Mouse (Mus musculus): ENCODE results near the gene Eif4g3.

The Eif4g3 gene

DNA sequence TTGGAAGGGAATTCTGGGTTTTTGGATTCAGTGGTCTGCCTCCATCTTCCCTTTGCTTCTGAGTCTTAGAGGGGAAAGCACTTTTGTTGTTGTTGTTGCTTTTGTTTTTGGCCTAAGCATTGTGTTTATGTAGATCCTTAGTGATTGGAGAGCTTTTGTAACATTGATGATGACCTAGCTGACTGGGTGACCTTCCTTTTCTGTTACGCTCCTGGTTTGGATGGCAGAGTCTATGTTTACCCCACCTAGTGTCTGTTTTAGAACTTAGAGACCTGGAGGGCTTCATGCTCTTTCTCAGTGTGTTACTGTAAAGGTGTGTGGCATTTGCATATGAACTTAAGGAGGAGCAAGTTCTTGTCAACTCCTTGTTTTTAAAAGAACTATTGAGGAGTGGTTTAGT, 13.0 kb downstream of the Eif4g3 start:
- ChIA-PET POLR2A (interaction anchor here (0.6 to 3.3 kb wide), 8 partner anchors 8 to 277 kb away, joined by 3 to 18 read pairs (median 3); partner anchors contain the start of gene Eif4g3 (in 3 of the 4)), CTCF (interaction anchor here in 3 of 4 experiments (0.6 to 1.5 kb wide), 9 partner anchors 8 to 153 kb away, joined by 3 to 8 read pairs (median 3); partner anchors contain the start of gene Eif4g3 (in 1 of the 3))

DNA sequence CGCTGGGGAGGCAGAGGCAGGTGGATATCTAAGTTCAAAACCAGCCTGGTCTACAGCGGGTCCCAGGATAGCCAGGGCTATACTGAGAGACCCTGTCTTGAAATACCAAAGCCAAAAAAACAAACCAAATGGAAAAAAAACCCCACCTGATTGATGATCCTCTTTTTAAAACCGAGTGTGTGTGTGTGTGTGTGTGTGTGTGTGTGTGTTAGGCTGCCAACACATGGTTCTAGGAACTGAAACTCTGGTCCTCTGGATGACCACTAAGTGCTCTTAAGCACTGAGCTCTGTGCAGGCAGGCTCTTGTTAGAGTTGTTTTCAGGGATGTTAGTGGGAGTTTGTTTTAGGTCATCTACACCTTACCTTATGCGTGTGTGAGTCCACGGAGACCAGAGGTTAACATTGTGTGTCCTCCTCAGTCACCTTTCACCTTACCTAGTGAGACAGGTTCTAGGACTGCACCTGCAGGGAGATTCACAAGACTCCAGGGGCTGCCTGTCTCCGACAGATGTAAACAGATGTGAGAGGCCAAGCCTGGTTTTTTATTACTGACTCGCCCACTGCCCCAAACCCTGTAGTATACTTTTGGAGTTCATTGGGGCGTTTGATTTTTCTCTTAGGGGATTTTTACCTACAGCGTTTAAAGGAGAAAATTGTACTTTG, 14.3 kb downstream of the Eif4g3 start:
- ChIA-PET CTCF (interaction anchor here in 3 of 4 experiments (0.6 to 1.5 kb wide), 4 partner anchors 9 to 278 kb away, joined by 3 to 8 read pairs (median 3); no protein-coding TSS in a partner anchor), POLR2A (interaction anchor here in 2 of 4 experiments (0.6 to 0.9 kb wide), 4 partner anchors 19 to 405 kb away, joined by 3 to 4 read pairs (median 4); no protein-coding TSS in a partner anchor)

DNA sequence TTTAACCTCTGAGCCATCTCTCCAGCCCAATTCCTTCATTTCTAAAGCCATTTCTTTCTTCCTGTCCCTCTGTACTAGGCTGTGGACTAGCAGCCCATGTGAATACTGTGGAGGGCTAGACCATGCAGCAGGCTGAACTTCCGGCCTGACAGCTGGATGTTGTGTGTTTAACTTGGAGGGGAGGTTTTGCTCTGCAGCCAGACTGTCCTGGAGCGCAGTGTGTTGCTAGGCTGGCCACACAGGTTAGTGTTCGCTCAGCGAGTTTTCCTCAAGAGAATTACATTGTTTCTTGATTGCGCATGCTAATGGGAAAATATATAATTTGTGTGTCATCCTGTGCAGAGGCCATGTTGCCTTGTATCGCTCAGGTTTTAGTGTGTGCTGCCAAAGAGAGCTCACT, 15.8 kb downstream of the Eif4g3 start:
- ChIA-PET CTCF (interaction anchor here in 3 of 4 experiments (0.5 to 0.7 kb wide), 3 partner anchors 53 to 1318 kb away, joined by 3 to 4 read pairs (median 3); no protein-coding TSS in a partner anchor), POLR2A (interaction anchor here in 1 of 4 experiments (1.0 to 1.3 kb wide), 2 partner anchors 8 to 46 kb away, joined by 3 read pairs; no protein-coding TSS in a partner anchor)

DNA sequence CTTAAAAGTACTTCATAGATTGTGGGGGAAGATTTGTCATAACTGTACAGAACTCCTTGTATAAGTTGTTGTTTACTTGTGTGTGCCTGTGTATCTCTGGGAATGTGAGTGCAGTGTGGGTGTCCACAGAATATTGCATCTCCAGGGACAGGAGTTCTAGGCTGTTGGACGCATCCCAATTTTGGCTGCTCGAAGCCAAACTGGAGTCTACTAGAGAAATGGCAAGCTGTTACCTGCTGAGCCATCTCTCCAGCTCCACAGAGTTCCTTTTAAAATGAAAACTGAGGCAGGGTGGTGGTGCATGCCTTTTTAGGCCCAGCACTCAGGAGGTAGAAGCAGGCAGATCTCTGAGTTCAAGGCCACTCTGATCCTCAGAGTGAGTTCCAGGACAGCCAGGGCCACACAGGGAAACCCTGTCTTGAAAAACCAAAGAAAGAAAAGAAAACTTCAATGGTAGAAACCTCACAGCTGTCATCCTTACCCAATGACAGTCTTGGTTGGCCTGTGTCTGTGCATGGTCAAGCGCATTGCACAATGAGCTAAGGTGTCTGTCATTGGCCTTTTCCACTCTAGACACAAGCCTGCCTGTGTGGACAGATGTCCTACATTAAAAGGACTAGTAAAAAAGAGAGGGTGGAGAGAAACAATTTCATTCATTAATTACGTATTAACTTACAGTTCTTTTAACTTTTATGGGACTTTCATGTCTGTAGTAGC, 17.1 kb downstream of the Eif4g3 start:
- ChIA-PET POLR2A (interaction anchor here in 3 of 4 experiments (0.5 to 1.3 kb wide), 5 partner anchors 9 to 1275 kb away, joined by 3 to 5 read pairs (median 3); no protein-coding TSS in a partner anchor), CTCF (interaction anchor here in 1 of 4 experiments (0.6 to 1.2 kb wide), 2 partner anchors 98 to 1168 kb away, joined by 3 read pairs; no protein-coding TSS in a partner anchor)

DNA sequence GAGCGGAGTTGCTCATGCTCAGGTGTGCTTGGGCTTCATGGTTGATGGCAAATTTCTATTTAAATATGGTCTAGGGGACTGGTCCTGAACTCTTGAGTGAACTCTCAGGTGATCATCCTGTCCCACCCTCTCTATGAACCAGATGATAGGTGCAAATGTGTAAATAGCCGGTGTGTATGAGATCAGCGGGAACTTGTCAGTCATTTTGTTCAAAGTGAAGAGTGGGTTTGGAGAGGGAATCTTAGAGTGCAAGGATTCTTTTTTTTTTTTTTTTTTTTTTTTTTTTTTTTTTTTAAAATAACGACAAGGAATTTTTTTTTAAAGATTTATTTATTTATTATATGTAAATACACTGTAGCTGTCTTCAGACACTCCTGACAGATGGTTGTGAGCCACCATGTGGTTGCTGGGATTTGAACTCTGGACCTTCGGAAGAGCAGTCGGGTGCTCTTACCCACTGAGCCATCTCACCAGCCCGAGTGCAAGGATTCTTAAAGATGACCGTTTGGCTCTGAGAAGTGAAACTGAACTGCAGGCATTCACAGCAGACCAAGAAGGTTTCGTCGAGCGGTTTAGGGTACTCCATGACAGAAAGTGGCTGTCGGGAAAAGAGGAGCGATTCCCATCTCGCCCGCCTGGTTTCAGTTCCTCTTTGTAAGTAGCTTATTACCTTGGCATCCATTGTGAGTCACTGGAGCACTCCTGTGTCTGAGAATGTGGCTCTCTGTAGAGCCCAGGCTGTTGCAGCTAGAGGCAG, 21.1 kb downstream of the Eif4g3 start:
- ChIA-PET POLR2A (interaction anchor here in 2 of 4 experiments (0.6 to 1.6 kb wide), 4 partner anchors 16 to 236 kb away, joined by 3 to 4 read pairs (median 4); no protein-coding TSS in a partner anchor), CTCF (interaction anchor here in 3 of 4 experiments (0.6 to 1.6 kb wide), 7 partner anchors 13 to 178 kb away, joined by 3 to 11 read pairs (median 5); no protein-coding TSS in a partner anchor)

DNA sequence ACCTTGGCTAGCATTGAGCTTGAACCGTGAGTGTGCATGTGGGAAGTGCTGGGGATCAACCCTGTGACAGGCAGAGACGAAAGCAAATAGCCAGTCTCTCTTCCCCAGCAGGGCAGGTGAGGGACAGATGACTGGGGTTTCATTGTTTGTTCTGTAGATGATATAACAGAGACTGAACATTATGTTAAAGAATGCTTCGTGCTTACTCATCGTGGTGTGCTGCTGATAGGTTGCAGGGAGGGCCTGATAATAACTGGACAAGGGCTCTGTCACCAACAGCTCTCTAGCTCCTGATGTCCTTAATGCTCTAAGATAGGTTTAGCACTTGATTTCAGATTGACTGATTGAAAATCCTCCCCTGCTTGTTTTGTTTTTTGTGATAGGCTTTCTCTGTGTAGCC, 23.1 kb downstream of the Eif4g3 start:
- POLR2A ChIA-PET = interaction anchor here in 1 of 4 experiments (0.6 kb wide), 1 partner anchor 225 kb away, joined by 4 read pairs; no protein-coding TSS in a partner anchor
- CTCF ChIA-PET = interaction anchor here in 2 of 4 experiments (0.6 to 1.7 kb wide), 3 partner anchors 92 to 165 kb away, joined by 3 to 4 read pairs (median 4); no protein-coding TSS in a partner anchor

DNA sequence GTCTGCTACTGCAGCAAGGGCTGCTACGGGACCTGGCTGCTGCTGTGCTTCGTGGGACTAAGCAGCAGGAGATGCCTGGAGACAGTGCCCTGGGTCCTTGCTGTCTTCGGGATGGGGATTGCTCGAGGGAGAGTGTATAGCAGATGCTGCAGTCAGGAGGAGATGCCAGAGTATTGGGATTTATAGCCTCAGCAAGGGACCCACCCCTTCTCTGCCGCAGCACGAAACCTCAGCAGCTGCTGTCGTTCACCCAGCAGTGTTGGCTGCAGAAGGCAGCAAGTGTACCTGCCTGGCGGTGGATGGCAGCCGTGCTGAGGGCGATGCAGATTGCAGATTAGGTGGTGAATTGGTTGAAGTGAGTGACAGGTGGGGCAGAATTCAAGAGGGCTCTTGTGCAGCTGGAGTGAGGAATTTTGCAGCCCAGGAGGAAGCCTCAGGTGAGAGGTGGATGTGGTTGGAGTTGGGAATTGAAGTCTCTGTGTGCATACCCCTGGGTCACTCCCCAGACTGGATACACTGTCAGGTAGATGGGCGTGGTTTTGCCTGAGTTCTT, 24.3 kb downstream of the Eif4g3 start:
- ChIA-PET CTCF (interaction anchor here in 1 of 4 experiments (0.6 to 1.0 kb wide), 2 partner anchors 16 to 90 kb away, joined by 3 to 5 read pairs; no protein-coding TSS in a partner anchor), POLR2A (interaction anchor here in 1 of 4 experiments (0.6 kb wide), 1 partner anchor 161 kb away, joined by 4 read pairs; no protein-coding TSS in a partner anchor)

DNA sequence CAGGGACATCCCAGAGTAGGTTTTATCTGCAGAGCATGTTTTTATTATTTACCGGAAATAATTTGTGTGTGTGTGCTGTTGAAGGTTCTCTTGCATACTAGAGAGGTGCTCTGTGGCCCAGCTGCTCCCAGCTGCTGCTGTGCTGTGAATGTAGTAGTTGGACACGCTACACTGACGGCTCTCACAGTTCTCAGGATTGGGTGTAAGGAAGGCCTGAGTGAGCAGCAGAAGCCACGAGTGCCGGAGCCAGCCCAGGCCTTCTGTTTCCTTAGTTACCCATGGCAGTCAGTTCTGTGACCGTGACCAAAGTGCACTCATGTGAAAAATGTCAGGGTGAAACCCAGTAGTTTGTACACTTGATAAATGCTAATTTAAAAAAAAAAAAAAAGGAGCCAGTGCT, 25.2 kb downstream of the Eif4g3 start:
- POLR2A ChIA-PET = interaction anchor here in 2 of 4 experiments (0.7 kb wide), 2 partner anchors 23 to 24 kb away, joined by 3 to 5 read pairs; no protein-coding TSS in a partner anchor

DNA sequence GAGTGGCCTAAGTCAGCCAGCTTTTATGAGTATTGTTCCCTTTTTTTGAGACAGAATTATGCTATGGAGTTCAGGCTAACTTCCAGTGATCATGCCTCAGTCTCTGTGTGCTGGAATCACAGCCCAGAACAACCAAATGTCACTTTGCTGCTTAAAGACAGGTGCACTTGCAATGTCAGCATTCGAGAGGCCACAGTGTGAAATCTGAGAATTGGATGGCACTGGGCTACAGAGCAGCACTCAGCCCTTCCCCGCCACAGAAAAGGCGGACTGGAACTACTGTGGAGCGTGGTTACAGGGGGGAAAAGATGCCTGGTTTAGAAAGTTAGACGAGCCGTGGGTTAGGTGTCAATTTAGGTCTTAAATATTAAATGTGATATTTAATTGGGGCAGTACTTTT, 27.4 kb downstream of the Eif4g3 start:
- CTCF ChIA-PET = no interaction called here
- POLR2A ChIA-PET = no interaction called here

More for the DNA sequence above, 25.2 kb downstream of the Eif4g3 start:
- CTCF ChIA-PET = interaction anchor here in 1 of 4 experiments (0.6 kb wide), 1 partner anchor 20 kb away, joined by 3 read pairs; no protein-coding TSS in a partner anchor

DNA sequence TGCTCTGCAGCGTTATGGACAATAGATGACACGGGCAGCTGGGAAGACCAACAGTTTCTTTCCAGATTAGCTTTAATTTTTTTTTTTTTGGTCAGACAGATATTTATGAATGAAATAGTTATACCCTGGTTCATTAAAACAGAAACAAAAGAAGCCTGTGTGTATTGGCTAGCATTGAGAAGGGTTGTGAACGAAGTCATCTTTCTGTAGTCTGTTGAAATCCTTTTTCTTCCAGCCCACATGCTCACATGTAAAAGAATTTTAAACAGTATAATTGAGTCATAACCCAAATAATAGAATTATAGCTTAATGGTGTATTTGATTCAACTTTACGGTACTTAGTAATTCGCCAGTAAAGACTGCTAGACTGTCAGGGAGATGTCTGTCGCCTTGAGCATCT, 28.8 kb downstream of the Eif4g3 start:
- CTCF ChIA-PET = no interaction called here
- POLR2A ChIA-PET = no interaction called here

DNA sequence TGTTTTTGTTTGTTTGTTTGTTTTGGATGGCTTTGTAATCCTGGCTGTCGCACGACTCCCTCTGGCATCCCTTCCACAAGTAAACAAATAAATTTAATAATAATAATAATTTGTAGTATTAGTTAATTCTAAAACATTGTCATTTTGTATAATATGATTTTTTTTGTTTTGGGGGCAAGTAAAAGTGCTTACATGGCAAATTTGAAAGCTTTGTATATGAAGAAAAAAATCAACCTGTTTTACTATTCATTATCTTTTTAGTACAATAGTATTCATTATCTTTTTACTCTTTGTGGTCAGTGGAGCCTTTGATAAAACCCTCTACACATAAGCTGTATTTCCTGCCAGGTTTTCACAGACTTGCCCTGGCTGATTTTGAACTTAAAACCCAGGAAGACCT, 29.9 kb downstream of the Eif4g3 start:
- ChIA-PET POLR2A (no interaction called here), CTCF (interaction anchor here in 3 of 4 experiments (0.6 kb wide), 3 partner anchors 11 to 242 kb away, joined by 4 to 6 read pairs (median 4); no protein-coding TSS in a partner anchor)

DNA sequence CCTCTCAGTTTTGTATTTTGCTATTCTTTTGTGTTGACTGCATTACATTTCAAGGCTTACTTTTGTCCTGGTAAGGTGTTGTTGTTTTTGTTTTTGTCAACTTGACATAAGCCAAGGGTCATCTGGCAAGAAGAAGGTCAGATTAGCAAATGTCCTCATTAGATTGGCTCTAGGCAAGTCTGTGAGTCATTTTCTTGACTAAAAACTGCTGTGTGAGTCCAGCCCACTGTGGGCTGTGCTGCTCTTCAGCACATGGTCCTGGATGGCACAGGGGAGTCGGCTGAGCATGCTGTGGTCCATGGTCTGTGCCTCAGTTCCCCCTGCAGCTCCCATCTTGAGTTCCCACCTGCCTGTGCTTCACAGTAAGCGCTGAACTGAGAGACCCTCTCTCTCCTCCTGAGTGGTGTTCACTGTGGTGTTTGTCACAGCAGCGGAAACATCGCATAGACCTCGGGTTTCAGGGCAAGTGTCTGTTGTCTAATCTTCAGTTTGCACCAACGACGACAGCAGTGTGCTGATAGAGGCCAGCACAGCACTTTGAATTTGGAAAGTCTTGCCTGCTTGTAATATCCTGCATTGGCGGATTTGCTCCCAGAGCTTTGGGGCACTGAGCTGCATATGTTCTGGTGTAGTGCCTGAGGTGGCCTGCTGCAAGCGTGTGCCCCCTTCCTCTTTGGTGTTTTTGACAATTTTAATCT, 30.7 kb downstream of the Eif4g3 start:
- ChIA-PET POLR2A (no interaction called here), CTCF (interaction anchor here in 1 of 4 experiments (0.6 kb wide), 1 partner anchor 10 kb away, joined by 6 read pairs; no protein-coding TSS in a partner anchor)

DNA sequence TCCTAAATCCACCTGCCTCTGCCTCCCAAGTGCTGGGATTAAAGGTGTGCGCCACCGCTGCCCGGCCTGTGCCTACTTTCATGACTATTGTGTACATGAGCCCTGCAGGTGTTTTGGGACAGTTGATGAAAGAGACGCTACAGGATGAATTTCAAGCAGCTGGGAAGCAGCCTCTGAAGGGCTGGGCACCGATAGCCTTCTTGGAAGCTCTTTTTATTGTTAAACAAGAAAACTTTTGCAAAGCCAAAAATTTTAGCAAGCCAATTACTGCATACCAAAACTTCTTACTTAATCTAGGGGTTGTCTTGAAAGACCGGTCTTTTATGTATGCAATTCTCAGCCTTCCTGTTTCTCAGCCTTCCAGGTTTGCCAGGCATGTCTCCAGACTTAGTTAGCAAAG, 36.3 kb downstream of the Eif4g3 start:
- POLR2A ChIA-PET = interaction anchor here in 1 of 4 experiments (1.5 kb wide), 1 partner anchor 15 kb away, joined by 3 read pairs; no protein-coding TSS in a partner anchor
- CTCF ChIA-PET = interaction anchor here in 2 of 4 experiments (0.6 to 1.7 kb wide), 2 partner anchors 12 to 288 kb away, joined by 6 read pairs; no protein-coding TSS in a partner anchor

DNA sequence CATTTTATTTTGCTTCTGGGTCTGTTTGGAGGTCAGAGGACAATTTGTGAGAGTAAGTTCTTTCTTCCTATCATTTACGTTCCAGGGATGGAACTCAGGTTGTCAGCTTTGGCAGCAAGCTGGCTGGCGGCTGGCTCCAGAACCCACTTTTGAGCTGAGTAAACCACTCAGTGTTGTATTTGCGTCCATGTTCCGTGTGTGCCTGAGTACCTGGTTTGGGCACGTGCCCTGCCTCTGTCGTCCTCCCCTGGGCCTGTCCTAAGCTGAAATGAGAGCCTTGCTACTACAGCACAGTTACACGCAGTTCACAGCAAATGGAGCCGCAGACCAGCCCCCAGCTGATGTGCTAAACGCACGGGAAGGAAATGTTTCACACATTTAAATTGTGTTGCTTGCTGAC, 39.0 kb downstream of the Eif4g3 start:
- POLR2A ChIA-PET = interaction anchor here in 1 of 4 experiments (0.6 kb wide), 1 partner anchor 1215 kb away, joined by 5 read pairs; no protein-coding TSS in a partner anchor
- CTCF ChIA-PET = interaction anchor here in 3 of 4 experiments (0.6 to 3.8 kb wide), 4 partner anchors 9 to 826 kb away, joined by 4 to 14 read pairs (median 4); no protein-coding TSS in a partner anchor

DNA sequence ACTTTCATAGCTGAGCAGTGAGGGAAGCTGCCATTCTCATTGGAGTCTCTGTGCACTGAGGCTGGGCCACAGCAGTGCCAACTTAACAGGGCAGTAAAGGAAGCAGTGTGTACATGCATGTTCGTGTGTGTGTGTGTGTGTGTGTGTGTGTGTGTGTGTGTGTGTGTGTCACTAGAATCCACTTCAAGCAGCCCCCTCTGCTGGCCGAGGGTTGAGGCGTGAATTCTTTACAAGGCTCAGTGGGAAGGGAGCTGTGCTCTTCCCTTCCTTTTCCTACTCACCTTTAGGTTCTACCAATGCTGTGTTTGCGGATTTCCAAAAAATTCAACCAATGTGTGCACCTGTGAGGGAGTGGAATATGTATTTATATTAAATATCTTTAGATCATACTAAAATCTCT, 41.0 kb downstream of the Eif4g3 start:
- POLR2A ChIA-PET = interaction anchor here in 3 of 4 experiments (0.6 to 0.7 kb wide), 4 partner anchors 34 to 973 kb away, joined by 3 to 5 read pairs (median 3); no protein-coding TSS in a partner anchor
- CTCF ChIA-PET = interaction anchor here (0.5 to 1.8 kb wide), 47 partner anchors 8 to 1990 kb away, joined by 3 to 11 read pairs (median 4); no protein-coding TSS in a partner anchor

DNA sequence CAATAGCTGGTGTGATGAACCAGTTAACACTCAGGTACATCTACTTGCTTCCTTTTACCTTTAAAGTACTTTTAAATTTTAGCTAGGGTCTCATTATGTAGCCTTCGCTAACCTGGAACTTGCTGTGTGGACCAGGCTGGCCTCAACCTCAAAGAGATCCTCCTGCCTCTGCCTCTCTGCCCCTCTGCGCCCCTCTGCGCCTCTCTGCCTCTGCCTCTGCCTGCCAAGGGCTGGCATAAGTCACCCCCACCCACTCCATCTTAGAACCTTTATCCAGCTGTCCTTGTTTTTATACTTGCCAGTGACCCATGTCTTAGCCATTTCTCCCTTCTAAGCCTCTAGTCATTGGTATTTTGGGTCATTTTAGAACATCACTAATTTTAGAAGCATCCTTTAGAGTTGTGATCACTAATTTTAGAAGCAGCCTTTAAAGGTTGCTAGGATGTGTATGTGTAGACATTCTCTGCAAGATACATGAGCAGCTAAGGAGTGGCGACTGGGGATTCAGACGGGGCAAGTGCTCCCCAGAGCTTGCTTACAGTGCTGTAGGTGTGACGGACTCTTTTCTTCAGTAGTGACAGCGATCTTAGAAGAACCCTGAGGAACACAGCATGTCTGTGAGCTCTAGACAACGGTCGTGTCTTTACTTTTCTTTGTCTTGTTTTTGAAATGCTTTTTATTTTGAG, 42.8 kb downstream of the Eif4g3 start:
- ChIA-PET CTCF (interaction anchor here (0.6 to 1.9 kb wide), 5 partner anchors 67 to 966 kb away, joined by 3 to 5 read pairs (median 3); no protein-coding TSS in a partner anchor), POLR2A (no interaction called here)

All from embryonic stem cell, embryonic (primary cell).